Mouse (Mus musculus): Measurements from ENCODE around the gene Pfn1.
A peak's percentile ranks its signal among the peaks of the same experiment; 100 is the strongest.

DNA sequence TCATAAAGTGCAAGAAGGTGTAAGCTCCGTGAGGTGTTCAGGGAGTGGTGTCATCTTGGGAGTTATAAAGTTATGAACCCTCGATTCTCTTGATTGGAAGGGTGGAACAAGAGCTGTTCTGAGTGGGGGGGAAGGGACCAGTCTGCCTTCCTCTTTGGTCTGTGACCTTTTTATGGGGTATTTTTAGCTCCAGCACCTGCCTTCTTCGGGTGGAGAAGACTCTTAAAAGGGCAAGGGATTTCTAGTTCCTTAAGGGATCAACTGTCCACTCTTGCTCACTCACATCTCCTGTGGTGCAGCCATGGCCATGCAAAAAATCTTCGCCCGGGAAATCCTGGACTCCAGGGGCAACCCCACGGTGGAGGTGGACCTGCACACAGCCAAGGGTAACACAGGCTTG lies 3.1 kb upstream of the Pfn1 start:
- TF ChIP-seq CTCF (IDR thresholded peaks at IDR 0.05; ENCODE audit: control insufficient read depth, insufficient read depth, insufficient replicate concordance, low read depth, low read length) (no peak), POLR2A (IDR thresholded peaks at IDR 0.05; ENCODE audit: control insufficient read depth, low read depth, low read length) (0 out of 2 replicates have a peak, but pooled peaks have one; percentile 12)
